Mouse (Mus musculus) CH12.LX (cell line): ENCODE data around the gene Adam1a. TPM values are rescaled to one million over a fixed set of nuclear protein-coding genes. Genes with fewer than 3 reads are reported as not detected.

ENCODE experiments used
- DNase-seq: peaks from one replicate; pipeline ENCODE4 v3.0.0-alpha.2; 2013; ENCODE audit errors: extremely low read depth
- H3K27ac ChIP-seq: 2 replicates; pipeline ENCODE4 v1.5.1; 2012; ENCODE audit warnings: low read depth, mild to moderate bottlenecking, control low read depth, moderate library complexity; ENCODE audit not compliant: insufficient read depth
- H3K27me3 ChIP-seq: replicated peaks from 2 replicates; pipeline ENCODE3; 2012; ENCODE audit warnings: inconsistent platforms
- H3K36me3 ChIP-seq, 2 experiments: replicated peaks in 1 of 2; 2 replicates each; pipeline versions ENCODE3 to v1.6.1; 2012; ENCODE audit warnings: inconsistent platforms in 1 of 2, low read length in 1 of 2, mild to moderate bottlenecking in 1 of 2, mixed read lengths in 1 of 2, moderate library complexity in 1 of 2; ENCODE audit not compliant: control insufficient read depth in 1 of 2, insufficient read depth in 1 of 2
- H3K4me1 ChIP-seq, 2 experiments: 2 replicates each; pipeline ENCODE4 v1.6.1; 2012; ENCODE audit warnings: inconsistent platforms in 1 of 2, moderate library complexity in 1 of 2; ENCODE audit not compliant: insufficient read depth in 2 of 2, control insufficient read depth in 1 of 2
- H3K4me2 ChIP-seq: 2 replicates; pipeline ENCODE4 v1.6.1; 2012; ENCODE audit warnings: low read depth, mild to moderate bottlenecking, control low read depth; ENCODE audit not compliant: poor library complexity, insufficient read depth, severe bottlenecking
- H3K4me3 ChIP-seq, 3 experiments: fragments of 150-350 bp in 1 of 3; sonication (generic) in 1 of 3; replicated peaks in 1 of 3; 2 replicates each; pipeline versions ENCODE3 to v1.5.1; 2011 to 2012; ENCODE audit warnings: low read depth in 2 of 3, low read length in 2 of 3, mild to moderate bottlenecking in 2 of 3, moderate library complexity in 2 of 3, control low read depth in 1 of 3, improper control_type of control experiment in 1 of 3, inconsistent platforms in 1 of 3, mixed read lengths in 1 of 3; ENCODE audit not compliant: poor library complexity in 1 of 3
- H3K79me2 ChIP-seq: replicated peaks from 2 replicates; pipeline ENCODE4 v1.6.1; 2012; ENCODE audit warnings: mild to moderate bottlenecking, moderate library complexity; ENCODE audit not compliant: control insufficient read depth, poor library complexity, insufficient read depth, severe bottlenecking; ENCODE audit errors: extremely low read depth
- H3K9ac ChIP-seq: 2 replicates; pipeline ENCODE4 v1.6.1; 2012; ENCODE audit warnings: low read depth, mild to moderate bottlenecking, control low read depth, moderate library complexity; ENCODE audit not compliant: insufficient read depth
- H3K9me3 ChIP-seq: replicated peaks from 2 replicates; pipeline ENCODE3; 2012; ENCODE audit warnings: low read length, inconsistent platforms, mixed read lengths
- BHLHE40 ChIP-seq: IDR thresholded peaks from 2 replicates; pipeline ENCODE4 v1.6.1; 2011; ENCODE audit warnings: mild to moderate bottlenecking, low read depth, low read length, improper control_type of control experiment
- CHD1 ChIP-seq: IDR thresholded peaks from 2 replicates; pipeline ENCODE4 v1.6.1; 2012; ENCODE audit warnings: low read depth, low read length, improper control_type of control experiment, inconsistent platforms
- CHD2 ChIP-seq: IDR thresholded peaks from 2 replicates; pipeline ENCODE4 v1.6.1; 2011; ENCODE audit warnings: low read length, improper control_type of control experiment
- CTCF ChIP-seq, 2 experiments: IDR thresholded peaks in 1 of 2; conservative IDR thresholded peaks in 1 of 2; 2 replicates each; pipeline ENCODE4 v1.5.1; 2011 to 2012; ENCODE audit warnings: low read depth in 2 of 2, low read length in 2 of 2, improper control_type of control experiment in 1 of 2, inconsistent platforms in 1 of 2, mild to moderate bottlenecking in 1 of 2, moderate library complexity in 1 of 2
- E2F4 ChIP-seq: IDR thresholded peaks from 2 replicates; pipeline ENCODE4 v1.6.1; 2011; ENCODE audit warnings: low read depth, low read length, improper control_type of control experiment; ENCODE audit not compliant: insufficient replicate concordance
- ELF1 ChIP-seq: IDR thresholded peaks from 2 replicates; pipeline ENCODE4 v1.6.1; 2014; ENCODE audit warnings: low read depth, mild to moderate bottlenecking, inconsistent platforms, low read length, improper control_type of control experiment
- ETS1 ChIP-seq: conservative IDR thresholded peaks from 2 replicates; pipeline ENCODE4 v1.6.1; 2012; ENCODE audit warnings: low read depth, mild to moderate bottlenecking, inconsistent platforms, low read length, improper control_type of control experiment, moderate library complexity
- GABPA ChIP-seq: IDR thresholded peaks from 2 replicates; pipeline ENCODE4 v1.6.1; 2012; ENCODE audit warnings: low read depth, low read length, improper control_type of control experiment, inconsistent platforms; ENCODE audit not compliant: insufficient replicate concordance
- HCFC1 ChIP-seq: IDR thresholded peaks from 2 replicates; pipeline ENCODE4 v1.6.1; 2012; ENCODE audit warnings: low read depth, mild to moderate bottlenecking, inconsistent platforms, low read length, improper control_type of control experiment
- IRF4 ChIP-seq: IDR thresholded peaks from 2 replicates; pipeline ENCODE4 v1.6.1; 2014; ENCODE audit warnings: low read depth, mild to moderate bottlenecking, inconsistent platforms, low read length, improper control_type of control experiment
- JUN ChIP-seq: IDR thresholded peaks from 2 replicates; pipeline ENCODE4 v1.6.1; 2011; ENCODE audit warnings: low read depth, mild to moderate bottlenecking, low read length, improper control_type of control experiment, moderate library complexity; ENCODE audit not compliant: insufficient read depth
- JUND ChIP-seq: conservative IDR thresholded peaks from 2 replicates; pipeline ENCODE4 v1.6.1; 2011; ENCODE audit warnings: low read depth, low read length, improper control_type of control experiment
- KAT2A ChIP-seq: IDR thresholded peaks from 2 replicates; pipeline ENCODE4 v1.6.1; 2012; ENCODE audit warnings: low read length, improper control_type of control experiment, inconsistent platforms; ENCODE audit not compliant: insufficient replicate concordance
- MAFK ChIP-seq: IDR thresholded peaks from 2 replicates; pipeline ENCODE4 v1.6.1; 2011; ENCODE audit warnings: low read length, improper control_type of control experiment; ENCODE audit not compliant: insufficient replicate concordance
- MAX ChIP-seq: IDR thresholded peaks from 2 replicates; pipeline ENCODE4 v1.6.1; 2011; ENCODE audit warnings: low read length, improper control_type of control experiment
- MAZ ChIP-seq: IDR thresholded peaks from 2 replicates; pipeline ENCODE4 v1.6.1; 2012; ENCODE audit warnings: low read depth, mild to moderate bottlenecking, inconsistent platforms, low read length, improper control_type of control experiment, moderate library complexity
- NRF1 ChIP-seq: IDR thresholded peaks from 2 replicates; pipeline ENCODE4 v1.6.1; 2014; ENCODE audit warnings: low read depth, mild to moderate bottlenecking, inconsistent platforms, low read length, improper control_type of control experiment, moderate library complexity
- PAX5 ChIP-seq: IDR thresholded peaks from 2 replicates; pipeline ENCODE4 v1.6.1; 2012; ENCODE audit warnings: low read length, inconsistent platforms, mixed read lengths
- RAD21 ChIP-seq: IDR thresholded peaks from 2 replicates; pipeline ENCODE4 v1.6.1; 2011; ENCODE audit warnings: low read depth, mild to moderate bottlenecking, low read length, improper control_type of control experiment, moderate library complexity
- RCOR1 ChIP-seq: conservative IDR thresholded peaks from 2 replicates; pipeline ENCODE4 v1.6.1; 2012; ENCODE audit warnings: low read depth, mild to moderate bottlenecking, inconsistent platforms, low read length, improper control_type of control experiment
- SIN3A ChIP-seq: IDR thresholded peaks from 2 replicates; pipeline ENCODE4 v1.6.1; 2012; ENCODE audit warnings: low read length, improper control_type of control experiment, inconsistent platforms
- TBP ChIP-seq: conservative IDR thresholded peaks from 2 replicates; pipeline ENCODE4 v1.6.1; 2011; ENCODE audit warnings: low read depth, low read length, improper control_type of control experiment
- USF1 ChIP-seq: IDR thresholded peaks from 2 replicates; pipeline ENCODE4 v1.6.1; 2014; ENCODE audit warnings: low read depth, mild to moderate bottlenecking, inconsistent platforms, low read length, improper control_type of control experiment
- ZKSCAN1 ChIP-seq: IDR thresholded peaks from 2 replicates; pipeline ENCODE4 v1.6.1; 2012; ENCODE audit warnings: low read depth, inconsistent platforms, low read length, improper control_type of control experiment, borderline replicate concordance
- ZMIZ1 ChIP-seq: IDR thresholded peaks from 2 replicates; pipeline ENCODE4 v1.6.1; 2012; ENCODE audit warnings: low read depth, mild to moderate bottlenecking, inconsistent platforms, low read length, improper control_type of control experiment
- ZNF384 ChIP-seq: IDR thresholded peaks from 2 replicates; pipeline ENCODE4 v1.6.1; 2012; ENCODE audit warnings: low read depth, low read length, improper control_type of control experiment, inconsistent platforms
- dilution Hi-C: fragments of 300-500 bp; cut with MboI; formaldehyde crosslinking; loops from 2 replicates; pipeline ENCODE4 v1.14.3; 2020; ENCODE audit warnings: low sequenced_read_pairs; ENCODE audit not compliant: extremely low pct_unique_long_range_greater_than_20kb, extremely low pct_ligation_motif_present
- in situ Hi-C: fragments of 300-500 bp; cut with MboI; formaldehyde crosslinking; loops from 3 replicates; pipeline ENCODE4 v1.14.3; 2019; ENCODE audit warnings: low sequenced_read_pairs, low pct_ligation_motif_present, low pct_unique_long_range_greater_than_20kb, mixed read lengths
- polyA plus RNA-seq: library from polyadenylated mRNA; unstranded; fragments of >175 nt; gene quantifications from 2 replicates; pipeline ENCODE4 v1.2.1, GENCODE M21; 2012; ENCODE audit warnings: low read depth; ENCODE audit not compliant: insufficient read length
- total RNA-seq, 2 experiments: library from RNA; depleted of rRNA; stranded (reverse); fragments of 300-350 nt in 1 of 2; fragments of >200 nt in 1 of 2; gene quantifications; 2 replicates each; pipeline ENCODE4 v1.2.3; 2012 to 2014

Adam1a gene
- total and polyA plus RNA-seq, 3 experiments: 1.2 to 1.6 (median 1.3) TPM

GRCm38 (mm10) chr5:121564468-121564895 lies 19.2 kb upstream of the Adam1a start (continued):
- peak; percentile 57 for TF ChIP-seq ELF1
- TF ChIP-seq IRF4: peak; percentile 95
- peak; percentile 93 for TF ChIP-seq BHLHE40
- no peak for TF ChIP-seq TBP
- TF ChIP-seq ETS1: peak; percentile 37
- TF ChIP-seq ZKSCAN1: no peak
- 0 out of 2 replicates have a peak, but pooled peaks have one; percentile 33 for TF ChIP-seq KAT2A
- peak; percentile 72 for TF ChIP-seq USF1
- peak; percentile 89 for TF ChIP-seq SIN3A
- TF ChIP-seq RAD21: peak; percentile 70
- no peak for TF ChIP-seq CHD1

GRCm38 (mm10) chr5:121562436-121562835 lies 17.2 kb upstream of the Adam1a start:
- in situ Hi-C loops: no loop called here
- TF ChIP-seq JUN: no peak
- no peak for TF ChIP-seq BHLHE40
- TF ChIP-seq SIN3A: no peak
- TF ChIP-seq GABPA: peak; percentile 30; the same call in 1 of the 2 replicates
- no peak for TF ChIP-seq ZMIZ1
- TF ChIP-seq, all 38 proteins: peak for 1
- Histone ChIP-seq H3K27ac (no peak overlapping the region), H3K4me1 (peaks cover 0 to 11% of the 10 kb centered on the region in 2 experiments; a peak in 2 of 4 replicates), H3K9me3 (peaks cover 3% of the 10 kb centered on the region), H3K9ac (no peak overlapping the region), H3K27me3 (peaks cover 2% of the 10 kb centered on the region), H3K79me2 (no peaks in the 10 kb centered on the region), H3K36me3 (peaks cover 0 to 13% of the 10 kb centered on the region in 2 experiments), H3K4me2 (no peak overlapping the region), H3K4me3 (no peak overlapping the region)
- DNase-seq: no peak
- dilution Hi-C loops: no loop called here

- TF ChIP-seq MAZ (no peak), ZMIZ1 (no peak), NRF1 (no peak), MAX (no peak), E2F4 (no peak), ZNF384 (no peak), JUND (no peak), JUN (no peak), ELF1 (no peak), KAT2A (no peak), ETS1 (no peak), MAFK (no peak), PAX5 (no peak), RCOR1 (no peak), USF1 (no peak), IRF4 (no peak), CTCF (conservative IDR thresholded peaks at IDR 0.05 in 1 of 2, IDR thresholded peaks at IDR 0.05 in 1 of 2; ENCODE audit: low read depth in 2 of 2, low read length in 2 of 2) (no peak), HCFC1 (no peak), RAD21 (no peak), CHD2 (no peak)
- H3K9me3 ChIP-seq: no peaks in the 10 kb centered on the region
- in situ Hi-C loops (no loop called here), dilution Hi-C loops (no loop called here)
- no peak overlapping the region for H3K27ac ChIP-seq
- H3K4me2 ChIP-seq: no peak overlapping the region
- peaks cover under 1% of the 10 kb centered on the region for H3K27me3 ChIP-seq
- H3K79me2 ChIP-seq: peaks cover 11% of the 10 kb centered on the region
- no peak overlapping the region for H3K4me3 ChIP-seq
- no peak overlapping the region for H3K9ac ChIP-seq
- peaks cover 0 to 19% of the 10 kb centered on the region in 2 experiments for H3K36me3 ChIP-seq
- DNase-seq: no peak
- H3K4me1 ChIP-seq: peaks cover 0 to 13% of the 10 kb centered on the region in 2 experiments; a peak in 2 of 4 replicates
These were observed 3.9 kb upstream of the Adam1a start for GRCm38 (mm10) chr5:121549196-121549595.
